Mouse (Mus musculus): ENCODE measurements around the gene Slc26a10. TPM values are rescaled to one million over a fixed set of nuclear protein-coding genes. Genes with fewer than 3 reads are reported as not detected.
"Not testable (repeated sequence)": the region's sequence is repeated elsewhere in the genome, so short reads cannot be mapped to it uniquely, and the experiment has no call there.

The Slc26a10 gene
- polyA plus RNA-seq, 1 experiment from 2014 or later, result 2.2 TPM

DNA sequence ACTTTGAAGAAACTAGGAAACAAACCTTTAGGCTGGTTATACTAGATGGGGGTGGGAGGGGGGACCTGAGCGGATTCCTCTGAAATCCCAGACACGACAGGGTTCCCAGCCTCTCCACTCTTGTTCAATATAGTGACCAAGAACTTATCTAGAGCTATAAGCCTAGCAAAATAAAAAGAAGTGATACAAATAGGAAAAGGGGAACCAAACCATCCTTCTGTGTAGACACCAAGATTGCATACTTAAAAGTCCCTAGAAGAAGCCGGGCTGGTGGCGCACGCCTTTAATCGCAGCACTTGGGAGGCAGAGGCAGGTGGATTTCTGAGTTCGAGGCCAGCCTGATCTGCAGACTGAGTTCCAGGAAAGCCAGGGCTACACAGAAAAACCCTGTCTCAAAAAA is 27.1 kb downstream of the Slc26a10 start:
- Histone ChIP-seq H3K4me1 (no peaks in the 10 kb centered on the region), H3K27ac (no peak overlapping the region), H3K4me2 (no peak overlapping the region), H3K27me3 (no peaks in the 10 kb centered on the region), H3K36me3 (replicated peaks) (no peaks in the 10 kb centered on the region), H3K9me3 (no peaks in the 10 kb centered on the region), H3K9ac (no peak overlapping the region), H3K4me3 (replicated peaks) (no peak overlapping the region)
- 91% methylated on average over 7 of the region's 7 CpGs for WGBS
- ATAC-seq (ENCODE audit: low FRiP score), result no peak

DNA sequence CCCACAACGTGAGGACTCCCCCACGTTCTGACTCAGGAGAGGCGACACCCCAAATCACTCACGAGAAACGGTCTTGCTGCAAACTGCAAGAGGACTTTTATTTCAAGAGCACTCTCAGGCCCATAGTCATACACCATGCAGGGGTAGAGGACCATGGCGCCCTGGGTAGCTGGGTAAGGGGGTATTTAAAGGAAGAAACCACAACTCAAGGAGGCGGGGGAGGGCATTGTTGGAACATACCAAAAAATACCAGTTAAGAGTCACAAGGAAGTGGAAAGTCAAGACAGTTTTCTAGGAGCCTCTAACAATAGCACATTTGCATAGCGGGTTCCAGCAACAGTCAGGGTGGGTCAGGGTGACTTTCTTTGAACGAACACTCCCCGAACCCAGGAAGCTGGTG is 27.9 kb downstream of the Slc26a10 start:
- H3K27me3 ChIP-seq; H3K4me3 ChIP-seq (replicated peaks); H3K9me3 ChIP-seq; H3K9ac ChIP-seq; H3K36me3 ChIP-seq (replicated peaks); ATAC-seq (ENCODE audit: low FRiP score); H3K4me2 ChIP-seq; H3K4me1 ChIP-seq; H3K27ac ChIP-seq: not testable (repeated sequence)
- 91% methylated on average over 10 of the region's 10 CpGs for WGBS

DNA sequence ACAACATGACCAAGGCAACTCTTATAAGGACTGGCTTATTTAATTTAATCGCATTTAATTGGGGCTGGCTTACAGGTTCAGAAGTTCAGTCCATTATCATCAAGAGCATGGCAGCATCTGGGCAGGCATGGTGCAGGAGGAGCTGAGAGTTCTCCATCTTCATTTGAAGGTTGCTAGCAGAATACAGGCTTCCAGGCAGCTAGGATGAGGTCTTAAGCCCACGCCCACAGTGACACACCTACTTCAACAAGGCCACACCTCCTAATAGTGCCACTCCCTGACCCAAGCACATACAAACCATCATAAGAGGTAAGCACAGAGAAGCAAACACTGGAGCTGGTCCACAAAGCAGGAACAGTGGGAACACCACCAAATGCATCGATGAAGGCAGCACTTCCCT is 29.2 kb downstream of the Slc26a10 start:
- not testable (repeated sequence) for H3K27ac ChIP-seq; H3K27me3 ChIP-seq; H3K4me2 ChIP-seq; H3K9me3 ChIP-seq; H3K4me1 ChIP-seq; H3K9ac ChIP-seq; H3K4me3 ChIP-seq (replicated peaks); H3K36me3 ChIP-seq (replicated peaks); ATAC-seq (ENCODE audit: low FRiP score)
- WGBS, result 87% methylated on average over 3 of the region's 3 CpGs

DNA sequence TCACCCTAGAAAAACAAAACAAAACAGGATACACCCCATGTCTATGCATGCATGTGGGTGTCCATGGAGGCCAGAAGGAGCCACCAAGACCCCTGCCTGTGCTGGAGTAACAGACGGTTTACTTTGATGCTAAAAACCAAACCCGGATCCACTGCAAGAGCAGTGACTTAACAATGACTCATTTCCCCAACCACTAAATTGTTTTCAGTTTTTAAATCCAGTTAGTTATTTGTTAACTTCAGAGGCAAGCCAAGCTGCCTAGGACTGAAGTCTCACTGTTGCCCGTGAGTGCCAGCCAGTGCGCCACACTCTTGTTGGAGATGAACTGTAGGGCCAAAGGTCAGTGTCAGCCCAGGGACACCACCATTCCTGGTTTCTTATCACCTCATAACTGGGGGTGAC is 30.0 kb downstream of the Slc26a10 start:
- Histone ChIP-seq H3K36me3 (replicated peaks) (no peaks in the 10 kb centered on the region), H3K4me2 (no peak overlapping the region), H3K27ac (no peak overlapping the region), H3K9ac (no peak overlapping the region), H3K27me3 (no peaks in the 10 kb centered on the region), H3K9me3 (no peaks in the 10 kb centered on the region), H3K4me1 (no peaks in the 10 kb centered on the region), H3K4me3 (replicated peaks) (no peak overlapping the region)
- WGBS, result 84% methylated on average over 4 of the region's 4 CpGs
- ATAC-seq (ENCODE audit: low FRiP score), result no peak

DNA sequence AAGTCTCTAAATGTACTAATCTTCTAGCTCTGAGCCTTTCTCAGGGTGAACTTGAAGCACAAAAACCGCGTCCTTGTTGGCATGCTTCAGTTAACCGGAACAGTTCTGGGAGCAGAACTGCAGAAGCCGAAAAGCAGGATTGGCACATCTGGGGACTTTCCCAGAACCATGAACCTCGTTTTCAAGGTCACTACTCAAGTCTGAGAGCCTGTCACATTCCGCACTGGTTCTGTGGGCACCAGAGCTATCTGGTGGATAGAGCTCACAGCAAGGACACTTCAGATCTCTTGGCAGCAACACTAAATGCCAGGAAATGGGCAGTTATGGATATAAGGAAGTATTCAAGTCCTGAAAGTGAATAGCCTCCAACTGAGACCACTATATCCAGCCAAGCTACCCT is 33.3 kb downstream of the Slc26a10 start:
- H3K27me3 ChIP-seq, result no peaks in the 10 kb centered on the region
- H3K4me1 ChIP-seq, result no peaks in the 10 kb centered on the region
- 81% methylated on average over 6 of the region's 6 CpGs for WGBS
- no peaks in the 10 kb centered on the region for H3K36me3 ChIP-seq (replicated peaks)
- H3K27ac ChIP-seq, result no peak overlapping the region
- no peak overlapping the region for H3K9ac ChIP-seq
- H3K9me3 ChIP-seq, result no peaks in the 10 kb centered on the region
- H3K4me3 ChIP-seq (replicated peaks), result no peak overlapping the region
- no peak overlapping the region for H3K4me2 ChIP-seq
- ATAC-seq (ENCODE audit: low FRiP score), result no peak

DNA sequence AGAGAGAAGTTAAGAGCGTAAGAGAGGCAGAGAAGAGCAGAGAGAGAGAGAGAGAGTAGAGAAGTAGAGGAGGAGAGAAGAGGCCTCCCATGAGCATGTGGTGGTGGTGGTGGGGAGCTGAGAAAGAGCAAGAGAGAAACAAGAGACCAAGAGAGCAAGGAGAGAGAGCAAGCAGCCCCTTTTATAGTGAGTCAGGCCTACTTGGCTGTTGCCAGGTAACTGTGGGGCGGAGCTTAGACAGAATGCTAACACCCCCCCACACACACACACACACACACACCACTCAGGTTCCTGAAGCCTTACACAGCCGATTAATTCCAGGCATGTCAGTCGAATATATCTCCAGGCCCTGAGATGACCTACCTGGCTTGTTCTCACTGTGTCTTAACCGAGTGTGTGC is 35.1 kb downstream of the Slc26a10 start:
- Histone ChIP-seq H3K4me2 (no peak overlapping the region), H3K4me1 (no peaks in the 10 kb centered on the region), H3K9me3 (no peaks in the 10 kb centered on the region), H3K36me3 (replicated peaks) (no peaks in the 10 kb centered on the region), H3K27me3 (no peaks in the 10 kb centered on the region), H3K27ac (no peak overlapping the region), H3K4me3 (replicated peaks) (no peak overlapping the region), H3K9ac (no peak overlapping the region)
- 82% methylated on average over 5 of the region's 5 CpGs for WGBS
- ATAC-seq (ENCODE audit: low FRiP score), result no peak

DNA sequence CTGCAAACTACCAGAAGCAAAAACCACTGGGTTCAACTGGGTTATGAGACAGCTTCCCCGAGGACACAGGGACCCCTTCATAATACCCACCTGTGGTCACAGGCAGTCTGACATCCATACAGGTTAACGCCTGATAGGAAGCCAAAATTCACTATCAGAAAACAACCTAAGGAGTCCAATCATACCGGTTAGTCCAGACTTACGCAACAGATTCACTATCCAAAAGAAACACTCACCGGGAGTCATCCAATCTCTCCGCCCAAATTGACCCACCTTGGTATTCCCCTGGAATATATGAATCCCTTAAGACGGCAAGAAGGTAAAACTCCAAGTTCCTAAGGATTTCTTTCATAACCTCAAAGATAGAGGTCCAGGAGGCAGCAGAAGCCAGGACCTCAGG is 35.9 kb downstream of the Slc26a10 start:
- Histone ChIP-seq H3K4me2 (no peak overlapping the region), H3K4me3 (replicated peaks) (no peak overlapping the region), H3K27me3 (no peaks in the 10 kb centered on the region), H3K27ac (no peak overlapping the region), H3K36me3 (replicated peaks) (no peaks in the 10 kb centered on the region), H3K9ac (no peak overlapping the region), H3K9me3 (no peaks in the 10 kb centered on the region), H3K4me1 (no peaks in the 10 kb centered on the region)
- 93% methylated on average over 7 of the region's 7 CpGs for WGBS
- no peak for ATAC-seq (ENCODE audit: low FRiP score)

DNA sequence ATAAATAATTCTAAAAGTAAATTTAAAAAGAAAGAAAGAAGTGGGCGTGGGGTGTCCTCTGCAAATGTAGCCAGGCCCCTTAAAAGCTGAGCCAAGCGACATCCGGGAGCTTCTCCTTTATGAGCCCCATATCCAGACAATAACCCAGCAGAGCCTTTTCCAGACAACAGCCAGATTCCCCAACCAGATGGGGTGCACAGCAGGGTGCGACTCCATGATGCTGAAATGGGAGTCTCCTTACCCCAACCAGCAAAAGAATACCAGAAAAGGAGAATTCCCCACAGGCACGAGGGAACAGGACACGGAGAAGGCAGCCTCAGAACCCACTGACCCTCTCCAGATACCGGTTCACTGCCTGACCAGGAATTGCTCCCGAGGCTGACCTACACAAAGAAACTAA is 37.2 kb downstream of the Slc26a10 start:
- Histone ChIP-seq H3K9ac (no peak overlapping the region), H3K4me2 (no peak overlapping the region), H3K4me3 (replicated peaks) (no peak overlapping the region), H3K36me3 (replicated peaks) (no peaks in the 10 kb centered on the region), H3K27ac (no peak overlapping the region), H3K4me1 (no peaks in the 10 kb centered on the region), H3K9me3 (no peaks in the 10 kb centered on the region), H3K27me3 (no peaks in the 10 kb centered on the region)
- WGBS, result 88% methylated on average over 8 of the region's 8 CpGs
- ATAC-seq (ENCODE audit: low FRiP score), result no peak

DNA sequence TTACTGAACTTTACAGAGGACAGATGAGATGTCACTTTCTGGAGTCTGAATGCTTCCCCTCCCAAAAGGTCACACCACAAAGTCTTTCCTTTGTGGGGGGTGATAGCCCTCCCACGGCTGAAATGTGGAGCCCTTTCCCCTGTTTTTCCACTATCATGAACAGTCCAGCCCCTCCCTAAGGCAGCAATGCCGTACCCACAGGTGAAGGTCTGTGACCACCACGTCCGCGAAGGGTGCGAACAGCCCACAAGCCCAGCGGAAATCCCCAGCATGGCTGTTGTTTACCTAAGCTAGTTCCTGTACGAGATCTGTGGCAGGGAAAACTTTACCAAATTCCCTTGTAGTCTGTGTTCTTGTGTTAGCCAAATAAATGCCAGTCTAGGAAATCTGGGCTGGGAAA is 38.9 kb downstream of the Slc26a10 start:
- no peak overlapping the region for H3K9ac ChIP-seq
- WGBS, result 86% methylated on average over 8 of the region's 8 CpGs
- ATAC-seq (ENCODE audit: low FRiP score), result no peak
- no peak overlapping the region for H3K4me3 ChIP-seq (replicated peaks)
- no peaks in the 10 kb centered on the region for H3K4me1 ChIP-seq
- H3K27me3 ChIP-seq, result no peaks in the 10 kb centered on the region
- no peaks in the 10 kb centered on the region for H3K36me3 ChIP-seq (replicated peaks)
- no peak overlapping the region for H3K4me2 ChIP-seq
- H3K27ac ChIP-seq, result no peak overlapping the region
- no peaks in the 10 kb centered on the region for H3K9me3 ChIP-seq

DNA sequence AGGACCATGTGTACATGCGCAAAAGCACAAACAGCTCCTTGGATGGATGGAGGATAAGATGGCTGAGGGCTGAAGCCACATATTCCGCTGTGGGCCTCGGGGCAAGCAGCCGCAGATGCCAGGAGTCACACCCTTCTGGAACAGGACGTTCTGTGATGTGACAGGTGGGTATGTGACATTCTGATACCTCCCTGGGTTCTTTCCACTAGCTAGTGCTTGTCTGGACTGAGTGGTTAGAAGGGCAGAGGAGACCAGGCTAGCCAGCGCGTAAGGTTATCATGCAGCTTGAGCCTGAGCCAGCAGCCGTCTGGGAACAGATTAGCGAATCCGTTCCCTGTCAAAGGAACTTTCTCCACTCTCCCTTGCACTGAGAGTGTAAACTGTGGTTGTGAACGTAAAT is 39.5 kb downstream of the Slc26a10 start:
- no peak overlapping the region for H3K9ac ChIP-seq
- no peaks in the 10 kb centered on the region for H3K27me3 ChIP-seq
- H3K4me2 ChIP-seq, result no peak overlapping the region
- H3K9me3 ChIP-seq, result no peaks in the 10 kb centered on the region
- H3K4me3 ChIP-seq (replicated peaks), result no peak overlapping the region
- 87% methylated on average over 11 of the region's 11 CpGs for WGBS
- no peak overlapping the region for H3K27ac ChIP-seq
- no peaks in the 10 kb centered on the region for H3K36me3 ChIP-seq (replicated peaks)
- no peak for ATAC-seq (ENCODE audit: low FRiP score)
- H3K4me1 ChIP-seq, result no peaks in the 10 kb centered on the region

DNA sequence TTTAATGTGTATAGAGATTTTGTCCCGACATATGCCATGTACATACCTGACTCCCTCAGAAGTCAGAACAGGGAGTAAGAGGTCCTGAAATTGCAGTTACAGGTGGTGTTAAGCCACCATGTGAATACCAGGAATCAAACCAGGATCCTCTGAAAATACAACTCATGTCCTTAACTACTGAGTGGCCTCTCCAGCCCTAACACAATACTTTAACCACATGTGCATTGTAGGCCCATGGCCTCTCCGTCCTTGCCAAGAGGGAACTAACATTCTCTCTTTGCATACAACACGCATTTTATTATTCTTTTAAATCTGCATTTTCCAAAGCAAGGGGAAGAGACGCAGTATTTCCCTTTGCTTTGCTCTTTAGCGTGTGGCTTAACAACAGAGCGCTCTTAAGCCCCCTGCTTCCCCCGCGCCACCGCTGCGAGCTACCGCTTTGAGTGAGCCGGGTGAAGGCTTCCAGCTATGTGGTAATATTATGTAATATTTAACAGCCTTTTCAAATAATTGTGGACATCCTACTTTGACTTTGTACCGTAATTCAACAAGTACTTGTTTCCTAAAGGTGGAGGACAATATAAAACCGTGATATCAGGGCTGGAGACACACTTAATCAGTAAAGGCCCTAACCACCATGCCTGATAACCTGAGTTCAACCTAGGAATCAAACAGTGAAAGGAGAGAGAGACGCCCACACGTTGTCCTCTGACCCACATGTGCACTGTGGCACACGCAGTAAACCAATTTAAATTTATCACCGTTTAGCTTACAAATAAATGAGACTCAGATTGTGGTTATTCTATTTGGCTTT is 41.9 kb downstream of the Slc26a10 start:
- no peak overlapping the region for H3K27ac ChIP-seq
- H3K9ac ChIP-seq, result no peak overlapping the region
- ATAC-seq (ENCODE audit: low FRiP score), result no peak
- no peaks in the 10 kb centered on the region for H3K9me3 ChIP-seq
- no peaks in the 10 kb centered on the region for H3K4me1 ChIP-seq
- H3K4me3 ChIP-seq (replicated peaks), result no peak overlapping the region
- H3K36me3 ChIP-seq (replicated peaks), result no peaks in the 10 kb centered on the region
- WGBS, result 88% methylated on average over 18 of the region's 18 CpGs
- no peak overlapping the region for H3K4me2 ChIP-seq
- H3K27me3 ChIP-seq, result no peaks in the 10 kb centered on the region

DNA sequence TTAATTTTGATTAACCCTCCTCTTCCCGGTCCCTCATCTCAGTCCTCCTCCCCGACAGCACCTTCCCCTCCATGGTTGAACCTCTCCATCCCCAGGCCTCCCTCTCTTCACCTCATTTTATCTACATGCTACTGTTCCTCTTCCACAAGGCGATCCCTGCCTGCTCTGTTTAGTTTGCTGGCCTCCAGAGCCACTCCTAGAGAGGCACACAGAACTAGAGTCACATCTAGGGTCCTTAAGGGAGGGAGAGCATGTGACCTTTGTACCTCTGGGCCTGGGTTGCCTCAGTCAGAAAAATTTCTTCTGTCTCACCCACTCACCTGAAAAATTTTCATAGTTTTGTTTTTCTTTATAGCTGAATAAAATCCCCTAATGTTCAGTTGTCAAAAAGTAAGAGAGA is 42.5 kb downstream of the Slc26a10 start:
- no peaks in the 10 kb centered on the region for H3K36me3 ChIP-seq (replicated peaks)
- no peak overlapping the region for H3K9ac ChIP-seq
- no peaks in the 10 kb centered on the region for H3K9me3 ChIP-seq
- no peaks in the 10 kb centered on the region for H3K27me3 ChIP-seq
- no peak overlapping the region for H3K4me2 ChIP-seq
- ATAC-seq (ENCODE audit: low FRiP score), result no peak
- no peak overlapping the region for H3K4me3 ChIP-seq (replicated peaks)
- no peak overlapping the region for H3K27ac ChIP-seq
- no peaks in the 10 kb centered on the region for H3K4me1 ChIP-seq
- 87% methylated on average over 3 of the region's 3 CpGs for WGBS

DNA sequence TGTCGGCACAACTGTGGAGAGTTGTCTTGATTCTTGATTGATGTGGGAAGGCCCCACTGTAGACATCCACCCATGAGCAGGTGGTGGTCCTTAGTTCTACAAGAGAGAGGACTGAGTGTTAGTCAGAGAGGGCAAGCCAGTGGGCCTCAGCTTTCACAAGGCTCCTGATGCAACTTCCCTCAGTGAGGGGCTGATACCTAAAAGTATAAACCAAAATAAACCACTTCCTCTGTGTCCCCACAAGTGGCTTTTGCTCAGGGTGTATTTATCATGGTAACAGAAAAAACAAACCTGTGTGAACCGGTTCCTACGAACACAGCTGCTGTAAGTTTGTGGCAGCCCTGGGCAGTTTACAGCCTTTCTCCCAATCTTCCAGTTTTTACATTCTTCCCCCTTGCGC is 43.9 kb downstream of the Slc26a10 start:
- Histone ChIP-seq H3K4me3 (replicated peaks) (no peak overlapping the region), H3K36me3 (replicated peaks) (no peaks in the 10 kb centered on the region), H3K4me2 (no peak overlapping the region), H3K9ac (no peak overlapping the region), H3K27me3 (no peaks in the 10 kb centered on the region), H3K27ac (no peak overlapping the region), H3K4me1 (no peaks in the 10 kb centered on the region), H3K9me3 (no peaks in the 10 kb centered on the region)
- 95% methylated on average over 4 of the region's 4 CpGs for WGBS
- ATAC-seq (ENCODE audit: low FRiP score), result no peak

Data from forebrain, embryonic 12.5 days (tissue).